Mouse (Mus musculus) lung, postnatal 0 days (tissue): ENCODE measurements at regions not wholly inside any gene's neighbourhood (a gene's known extent, or its start where the extent isn't known, plus 50 kb on each side); places are given as distances from the start of the nearest gene placed in this dataset.

Experiments used
- CTCF ChIP-seq: IDR thresholded peaks from 2 replicates; pipeline ENCODE4 v1.5.1; 2016; ENCODE audit warnings: antibody characterized with exemption, mild to moderate bottlenecking
- EP300 ChIP-seq: IDR thresholded peaks from 2 replicates; pipeline ENCODE4 v1.6.1; 2016; ENCODE audit warnings: antibody characterized with exemption, mild to moderate bottlenecking, control low read depth

GRCm38 (mm10) chr7:36977819-36978218 lies 279.9 kb downstream of the Tshz3 start:
- TF ChIP-seq CTCF (no peak), EP300 (no peak)
